Mouse (Mus musculus) heart, embryonic 13.5 days (tissue): ENCODE data around the gene Akap1. TPM values are rescaled to one million over a fixed set of nuclear protein-coding genes. Genes with fewer than 3 reads are reported as not detected.

ENCODE experiments used
- ATAC-seq: fragments of 200-750 bp; cut with Nextera tagmentation; 2 replicates; pipeline ENCODE4 v1.8.0; 2017; ENCODE audit warnings: moderate TSS enrichment; ENCODE audit not compliant: insufficient number of reproducible peaks, low FRiP score, low TSS enrichment; ENCODE audit errors: extremely low read depth
- H3K27ac ChIP-seq: fragments of 300-500 bp; sonication (generic); replicated peaks from 2 replicates; pipeline ENCODE4 v1.5.1; 2015; ENCODE audit warnings: moderate library complexity, mild to moderate bottlenecking, inconsistent platforms
- H3K27me3 ChIP-seq: fragments of 300-500 bp; sonication (generic); replicated peaks from 2 replicates; pipeline ENCODE4 v1.6.1; 2015; ENCODE audit warnings: mild to moderate bottlenecking, inconsistent platforms
- H3K36me3 ChIP-seq: fragments of 300-500 bp; sonication (generic); 2 replicates; pipeline ENCODE4 v1.6.1; 2015; ENCODE audit warnings: mild to moderate bottlenecking, inconsistent platforms
- H3K4me1 ChIP-seq: fragments of 300-500 bp; sonication (generic); 2 replicates; pipeline ENCODE4 v1.6.1; 2015; ENCODE audit warnings: inconsistent platforms
- H3K4me2 ChIP-seq: fragments of 300-500 bp; sonication (generic); 2 replicates; pipeline ENCODE4 v1.6.1; 2015; ENCODE audit warnings: inconsistent platforms, mild to moderate bottlenecking, moderate library complexity
- H3K4me3 ChIP-seq: fragments of 300-500 bp; sonication (generic); 2 replicates; pipeline ENCODE4 v1.5.1; 2015; ENCODE audit warnings: moderate library complexity, mild to moderate bottlenecking, inconsistent platforms
- H3K9ac ChIP-seq: fragments of 300-500 bp; sonication (generic); 2 replicates; pipeline ENCODE4 v1.6.1; 2015; ENCODE audit warnings: inconsistent platforms, mild to moderate bottlenecking, moderate library complexity
- H3K9me3 ChIP-seq: fragments of 300-500 bp; sonication (generic); 2 replicates; pipeline ENCODE4 v1.6.1; 2016; ENCODE audit warnings: inconsistent platforms
- WGBS: fragments of 180-500 bp; shearing (Covaris S2); methylation state at CpG from one replicate; pipeline ENCODE4 v1.1.7; 2015; ENCODE audit warnings: mixed read lengths; 5-methylcytosine and 5-hydroxymethylcytosine counted together
- polyA plus RNA-seq: library from polyadenylated mRNA; unstranded; fragments of >200 nt; fragmentation: Nextera tagmentation; extraction: Ambion mirVana; gene quantifications from 2 replicates; pipeline ENCODE4 v1.2.1, GENCODE M21; 2015

Gene Akap1
- polyA plus RNA-seq, 1 experiment from 2014 or later: 31.4 TPM

DNA sequence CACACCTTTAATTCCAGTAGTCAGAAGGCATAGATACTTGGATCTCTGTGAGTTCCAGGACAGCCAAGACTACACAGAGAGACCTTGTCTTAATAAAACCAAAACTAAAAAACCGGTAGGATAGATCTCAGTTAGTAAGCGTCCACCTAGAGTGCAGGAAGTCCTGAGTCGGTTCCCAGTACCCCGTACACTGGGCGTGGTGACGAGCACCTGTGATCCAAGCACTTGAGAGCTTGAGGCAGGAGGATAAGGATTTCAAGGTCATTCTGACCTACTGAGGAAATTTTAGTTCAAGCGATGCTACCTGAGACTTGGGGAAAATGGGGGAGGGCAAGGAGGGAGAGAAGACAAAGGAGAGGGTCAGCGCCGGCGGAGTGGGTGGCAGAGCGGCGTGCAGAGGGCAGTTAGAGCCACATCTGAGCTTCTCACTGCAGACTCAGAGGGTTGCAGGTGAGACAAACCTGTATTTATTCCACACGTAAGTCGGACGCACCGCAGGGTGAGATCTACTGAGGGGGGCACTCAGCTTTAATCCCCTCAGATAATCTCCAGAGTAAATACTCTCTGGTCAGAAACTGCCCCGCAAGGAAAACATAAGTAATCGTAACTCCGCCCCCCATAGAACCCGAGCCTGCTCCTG lies 8.8 kb upstream of the Akap1 start:
- no peak for ATAC-seq
- 3% methylated on average over 20 of the region's 20 CpGs for WGBS

DNA sequence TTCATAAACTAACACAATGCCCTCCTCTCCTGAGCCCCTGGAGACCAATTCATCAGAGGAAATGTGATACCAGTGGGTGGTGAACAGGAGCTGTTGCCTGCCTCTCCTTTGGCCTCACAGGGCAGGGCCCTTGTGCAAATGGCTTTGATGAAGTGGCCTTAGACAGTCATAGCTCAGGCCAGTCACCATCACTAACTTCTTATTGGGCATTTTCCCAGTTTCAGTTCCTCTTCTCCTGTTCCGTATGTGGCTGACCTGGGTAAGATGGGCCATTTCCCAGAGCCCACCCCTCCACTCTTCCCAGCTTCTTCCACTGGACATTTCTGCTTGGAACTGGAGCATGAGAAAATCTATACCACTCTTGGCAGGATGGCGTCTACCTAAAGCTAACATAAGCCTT lies 5.1 kb upstream of the Akap1 start:
- WGBS: 70% methylated on average over 2 of the region's 2 CpGs
- Histone ChIP-seq H3K4me1 (peaks cover 12% of the 10 kb centered on the region), H3K9ac (no peak overlapping the region), H3K27ac (no peak overlapping the region), H3K4me2 (no peak overlapping the region), H3K36me3 (no peaks in the 10 kb centered on the region), H3K9me3 (no peaks in the 10 kb centered on the region), H3K27me3 (peaks cover 31% of the 10 kb centered on the region), H3K4me3 (no peak overlapping the region)
- no peak for ATAC-seq

More for the DNA sequence above, 8.8 kb upstream of the Akap1 start:
- peaks cover 7% of the 10 kb centered on the region; the same call in 1 of the 2 replicates for H3K4me1 ChIP-seq
- peak overlapping the region; percentile 80 for H3K9ac ChIP-seq
- peak overlapping the region; percentile 82 for H3K4me2 ChIP-seq
- no peaks in the 10 kb centered on the region for H3K9me3 ChIP-seq
- peak overlapping the region; percentile 56 for H3K4me3 ChIP-seq
- no peaks in the 10 kb centered on the region for H3K36me3 ChIP-seq
- no peak overlapping the region for H3K27ac ChIP-seq
- H3K27me3 ChIP-seq: peaks cover 31% of the 10 kb centered on the region

DNA sequence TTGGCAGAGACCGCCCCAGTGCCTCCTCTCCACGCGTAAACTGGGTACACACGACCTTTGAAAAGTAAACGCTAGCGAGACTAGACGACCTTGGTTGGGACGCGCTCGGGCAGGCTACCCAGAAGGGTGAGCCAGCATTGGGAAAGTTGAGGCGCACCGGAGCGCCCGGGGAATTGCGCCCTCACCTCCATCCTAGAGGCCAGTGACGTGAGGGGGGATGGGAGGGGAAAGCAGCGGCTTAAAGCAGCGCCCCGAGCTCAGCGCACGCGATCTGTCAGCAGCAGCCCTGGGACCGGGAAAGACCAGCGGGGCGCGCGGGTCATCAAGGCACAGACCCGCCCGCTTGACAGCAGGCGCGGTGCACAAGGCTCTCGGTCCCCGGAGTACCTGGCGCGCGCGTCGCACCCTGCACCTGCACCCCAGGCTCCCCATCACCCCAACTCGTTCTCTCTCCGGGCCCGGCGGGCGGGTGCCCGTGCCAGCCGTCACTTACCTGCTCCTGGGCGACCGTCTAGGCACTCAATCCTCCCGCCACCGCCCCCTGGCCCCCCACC lies 405 bp downstream of the Akap1 start:
- Histone ChIP-seq H3K9me3 (no peaks in the 10 kb centered on the region), H3K27me3 (0 out of 2 replicates have a peak, but pooled peaks cover 3% of the 10 kb centered on the region), H3K4me1 (peaks cover 43% of the 10 kb centered on the region), H3K36me3 (no peaks in the 10 kb centered on the region), H3K9ac (peak overlapping the region; percentile 94), H3K4me3 (peak overlapping the region; percentile 81), H3K4me2 (peak overlapping the region; percentile 97), H3K27ac (peak overlapping the region; percentile 86)
- WGBS: under 1% methylated on average over 47 of the region's 49 CpGs
- ATAC-seq: peak; percentile 38

DNA sequence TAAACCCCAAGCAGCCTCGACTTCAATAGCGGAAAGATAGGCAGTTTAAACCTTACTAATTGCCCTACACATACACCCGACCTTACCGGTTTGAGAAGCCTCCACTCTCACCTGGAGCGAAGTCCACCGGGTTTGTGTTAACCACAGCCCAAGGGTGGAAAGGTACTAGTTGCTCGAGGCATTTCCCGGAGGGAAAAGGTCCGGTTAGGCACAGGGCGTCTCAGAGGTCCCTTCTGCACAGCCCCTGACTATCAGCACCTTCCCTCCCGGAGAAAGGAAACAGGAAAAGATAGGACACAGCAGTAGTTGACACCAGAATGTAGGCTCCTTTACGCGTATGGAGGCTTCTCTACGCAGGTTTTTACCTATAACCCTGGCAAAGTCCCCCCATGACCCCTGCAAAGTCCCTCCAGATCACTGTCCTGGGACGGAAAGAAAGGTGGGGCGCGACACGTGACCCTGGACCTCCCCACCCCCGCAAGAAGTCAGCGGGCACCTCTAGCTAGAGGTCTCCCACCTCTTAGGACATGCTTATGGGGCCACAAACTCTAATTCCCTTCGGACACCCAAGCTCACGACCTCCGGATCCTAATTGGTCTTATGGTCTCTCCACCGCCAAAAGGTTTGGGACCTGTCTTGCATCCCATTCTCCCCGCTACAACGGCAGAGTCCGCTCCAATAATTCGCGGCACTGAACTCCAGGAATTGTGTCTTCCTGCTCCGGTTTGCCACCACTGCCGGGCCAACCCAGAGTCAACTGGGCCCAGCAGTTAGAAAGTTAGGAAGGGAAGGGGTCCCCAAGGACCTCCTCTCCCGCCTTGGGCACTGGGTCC lies 1.1 kb downstream of the Akap1 start:
- no peaks in the 10 kb centered on the region for H3K9me3 ChIP-seq
- no peaks in the 10 kb centered on the region for H3K36me3 ChIP-seq
- H3K4me3 ChIP-seq: peak overlapping the region; percentile 81
- WGBS: under 1% methylated on average over 32 of the region's 32 CpGs
- H3K4me2 ChIP-seq: peak overlapping the region; percentile 97
- peak overlapping the region; percentile 94 for H3K9ac ChIP-seq
- peaks cover 44% of the 10 kb centered on the region for H3K4me1 ChIP-seq
- H3K27ac ChIP-seq: peak overlapping the region; percentile 86
- no peak for ATAC-seq
- 0 out of 2 replicates have a peak, but pooled peaks cover 3% of the 10 kb centered on the region for H3K27me3 ChIP-seq

DNA sequence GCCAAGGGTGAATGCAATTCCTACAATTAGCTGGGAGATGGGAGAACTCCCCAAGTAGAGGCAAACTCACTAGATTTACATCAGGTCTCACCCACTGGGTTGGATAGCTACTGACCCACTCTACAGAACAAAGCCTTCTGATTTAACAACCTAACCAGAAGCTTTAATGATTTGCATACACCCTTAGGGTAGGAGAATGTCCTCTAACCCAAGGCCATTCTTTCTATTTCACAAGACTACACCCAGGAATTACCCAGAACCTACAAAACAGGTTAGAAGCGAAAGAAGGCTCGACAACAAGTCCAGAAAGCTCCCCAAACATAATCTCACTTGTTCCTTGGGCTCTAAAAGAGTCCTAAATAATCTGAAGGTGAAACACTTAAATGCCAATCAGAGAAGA lies 2.0 kb downstream of the Akap1 start:
- ATAC-seq: no peak
- peaks cover 51% of the 10 kb centered on the region for H3K4me1 ChIP-seq
- H3K27ac ChIP-seq: peak overlapping the region; percentile 86

DNA sequence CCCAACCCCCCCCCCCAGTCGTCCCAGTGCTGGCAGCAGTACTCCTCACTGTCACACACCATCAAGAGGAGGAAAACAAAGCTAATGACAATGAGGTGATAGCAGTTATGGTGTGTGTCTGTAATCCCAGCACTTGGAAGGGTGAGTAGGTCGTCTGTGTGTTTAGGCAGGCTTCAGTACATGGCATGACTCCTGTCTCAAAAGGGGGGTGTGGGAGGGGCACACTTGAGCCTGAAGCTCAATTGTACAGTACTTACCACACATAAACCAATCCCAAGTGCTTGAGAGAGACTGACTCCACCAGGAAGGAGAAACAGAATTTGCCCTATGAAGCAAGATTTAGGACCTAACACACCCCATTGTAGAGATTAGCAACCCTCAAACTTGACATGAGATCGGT lies 3.3 kb downstream of the Akap1 start:
- peaks cover 64% of the 10 kb centered on the region for H3K4me1 ChIP-seq
- no peaks in the 10 kb centered on the region for H3K36me3 ChIP-seq
- H3K9ac ChIP-seq: peak overlapping the region; percentile 56; the same call in 1 of the 2 replicates
- H3K27me3 ChIP-seq: no peaks in the 10 kb centered on the region
- H3K4me3 ChIP-seq: no peak overlapping the region; the same call in 1 of the 2 replicates
- 0 out of 2 replicates have a peak overlapping the region, but pooled peaks have one; percentile 12 for H3K27ac ChIP-seq
- H3K9me3 ChIP-seq: no peaks in the 10 kb centered on the region
- peak overlapping the region; percentile 97 for H3K4me2 ChIP-seq
- WGBS: 38% methylated on average over 3 of the region's 3 CpGs
- no peak for ATAC-seq

More for the DNA sequence above, 2.0 kb downstream of the Akap1 start:
- peak overlapping the region; percentile 81 for H3K4me3 ChIP-seq
- 65% methylated on average over 2 of the region's 2 CpGs for WGBS
- no peaks in the 10 kb centered on the region for H3K9me3 ChIP-seq
- no peaks in the 10 kb centered on the region for H3K36me3 ChIP-seq
- peak overlapping the region; percentile 94 for H3K9ac ChIP-seq
- no peaks in the 10 kb centered on the region for H3K27me3 ChIP-seq
- H3K4me2 ChIP-seq: peak overlapping the region; percentile 97

DNA sequence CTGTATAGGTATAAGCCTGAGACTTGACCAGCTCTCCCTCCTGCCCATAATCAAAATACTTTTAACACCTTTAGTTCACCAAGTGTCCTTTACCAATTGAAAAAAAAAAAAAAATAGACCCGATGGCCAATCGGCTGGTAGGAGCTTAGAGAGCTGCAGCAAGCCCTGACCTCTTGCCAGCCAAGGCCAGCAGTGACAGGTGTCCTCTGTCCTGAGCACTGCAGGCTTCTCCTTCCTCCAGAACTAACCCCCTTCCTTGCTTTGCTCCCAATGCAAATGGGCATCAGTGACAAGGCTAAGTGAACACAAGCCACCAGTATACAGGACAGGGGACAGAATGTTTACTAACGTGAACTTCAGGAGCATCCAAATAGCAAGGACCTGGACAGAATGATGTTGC lies 3.7 kb downstream of the Akap1 start:
- no peak overlapping the region for H3K27ac ChIP-seq
- no peaks in the 10 kb centered on the region for H3K9me3 ChIP-seq
- ATAC-seq: no peak
- H3K4me1 ChIP-seq: peaks cover 68% of the 10 kb centered on the region
- no peaks in the 10 kb centered on the region for H3K36me3 ChIP-seq
- H3K4me2 ChIP-seq: no peak overlapping the region
- no peaks in the 10 kb centered on the region for H3K27me3 ChIP-seq
- H3K4me3 ChIP-seq: no peak overlapping the region
- peak overlapping the region; percentile 56; the same call in 1 of the 2 replicates for H3K9ac ChIP-seq
- 79% methylated on average over 3 of the region's 3 CpGs for WGBS

DNA sequence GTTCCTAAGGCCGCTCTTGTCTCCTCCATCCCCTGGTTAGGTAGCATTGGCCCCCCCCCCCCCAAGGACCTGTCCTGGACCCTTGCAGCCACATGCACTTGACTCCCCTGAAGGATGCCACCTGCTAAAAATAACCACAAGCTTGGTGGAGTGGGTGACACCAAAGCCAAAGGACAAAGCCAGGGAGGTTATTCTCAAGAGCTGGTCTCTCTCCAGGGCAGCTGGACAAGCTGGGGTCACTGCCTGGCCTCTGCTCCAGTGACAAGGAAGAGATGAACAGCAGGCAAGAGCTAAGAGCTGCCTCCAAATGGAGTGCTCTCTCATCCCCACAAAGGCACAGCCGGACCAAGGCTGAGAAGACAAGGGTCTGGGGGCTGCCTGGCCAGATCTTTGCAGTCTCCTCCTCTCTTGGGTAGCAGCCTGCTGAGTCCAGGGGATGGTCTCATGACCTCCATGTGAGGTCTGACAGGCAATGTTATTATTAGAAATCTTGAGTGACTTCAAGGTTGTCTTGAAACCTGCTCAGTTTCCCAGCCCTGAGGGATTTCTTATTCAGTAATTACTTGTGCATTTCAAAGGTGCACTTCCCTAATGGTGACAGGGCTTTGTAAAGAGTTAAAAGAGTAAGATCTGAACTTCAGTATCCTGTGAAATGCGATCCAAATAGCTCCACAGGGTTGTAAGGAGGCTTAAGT lies 6.9 kb downstream of the Akap1 start:
- Histone ChIP-seq H3K4me2 (peak overlapping the region; percentile 52), H3K9ac (peak overlapping the region; percentile 72), H3K36me3 (no peaks in the 10 kb centered on the region), H3K4me3 (no peak overlapping the region), H3K27ac (peak overlapping the region; percentile 96), H3K27me3 (no peaks in the 10 kb centered on the region), H3K4me1 (peaks cover 61% of the 10 kb centered on the region), H3K9me3 (no peaks in the 10 kb centered on the region)
- ATAC-seq: no peak
- WGBS: 42% methylated on average over 3 of the region's 3 CpGs

DNA sequence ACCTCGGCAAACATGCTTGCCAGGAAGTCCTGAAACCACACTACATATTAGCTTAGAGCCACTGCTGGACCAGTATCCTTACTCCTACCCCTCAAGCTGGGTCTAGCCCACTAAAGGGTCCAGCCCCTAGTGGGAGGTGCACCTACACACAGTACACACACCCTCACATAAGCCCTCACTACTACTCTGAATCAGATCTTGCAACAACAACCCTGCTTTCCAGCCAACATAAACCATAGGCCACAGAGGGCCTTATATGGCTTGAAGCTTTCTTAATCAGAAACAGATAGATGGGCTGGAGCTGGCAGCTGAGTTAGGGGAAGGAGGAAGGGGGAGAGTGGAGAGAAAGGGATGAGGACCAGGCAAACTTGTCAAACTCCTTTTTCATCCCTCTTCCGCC lies 8.0 kb downstream of the Akap1 start:
- no peak for ATAC-seq
- peaks cover 3% of the 10 kb centered on the region; the same call in 1 of the 2 replicates for H3K36me3 ChIP-seq
- 42% methylated on average over 2 of the region's 2 CpGs for WGBS
- peak overlapping the region; percentile 96 for H3K27ac ChIP-seq
- peak overlapping the region; percentile 72 for H3K9ac ChIP-seq
- no peak overlapping the region for H3K4me3 ChIP-seq
- H3K9me3 ChIP-seq: no peaks in the 10 kb centered on the region
- no peaks in the 10 kb centered on the region for H3K27me3 ChIP-seq
- H3K4me2 ChIP-seq: peak overlapping the region; percentile 20
- peaks cover 55% of the 10 kb centered on the region for H3K4me1 ChIP-seq

DNA sequence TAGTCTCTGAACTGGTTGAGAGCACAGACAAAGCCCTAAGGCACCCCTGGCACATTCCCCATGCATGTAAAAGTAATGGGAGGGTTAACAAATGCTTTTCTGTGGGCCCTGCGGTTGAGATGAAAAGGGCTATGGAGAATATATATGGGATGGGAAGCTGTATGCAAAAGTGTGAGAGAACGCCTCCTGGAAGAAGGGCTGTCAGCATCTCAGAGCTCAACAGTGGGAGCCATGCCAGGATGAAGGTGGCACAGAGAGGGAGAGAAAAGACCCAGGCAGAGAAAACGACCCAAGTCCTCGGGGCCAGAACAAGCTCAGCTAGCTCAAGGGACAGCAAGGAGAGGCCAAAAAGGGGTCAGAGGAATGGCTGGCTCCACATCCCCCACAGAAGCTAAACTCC lies 8.6 kb downstream of the Akap1 start:
- Histone ChIP-seq H3K27me3 (no peaks in the 10 kb centered on the region), H3K4me1 (peaks cover 55% of the 10 kb centered on the region), H3K9ac (peak overlapping the region; percentile 72), H3K4me3 (no peak overlapping the region), H3K9me3 (no peaks in the 10 kb centered on the region), H3K36me3 (peaks cover 3% of the 10 kb centered on the region; the same call in 1 of the 2 replicates), H3K27ac (peak overlapping the region; percentile 96), H3K4me2 (peak overlapping the region; percentile 10; the same call in 1 of the 2 replicates)
- no peak for ATAC-seq
- 41% methylated on average over 4 of the region's 4 CpGs for WGBS

DNA sequence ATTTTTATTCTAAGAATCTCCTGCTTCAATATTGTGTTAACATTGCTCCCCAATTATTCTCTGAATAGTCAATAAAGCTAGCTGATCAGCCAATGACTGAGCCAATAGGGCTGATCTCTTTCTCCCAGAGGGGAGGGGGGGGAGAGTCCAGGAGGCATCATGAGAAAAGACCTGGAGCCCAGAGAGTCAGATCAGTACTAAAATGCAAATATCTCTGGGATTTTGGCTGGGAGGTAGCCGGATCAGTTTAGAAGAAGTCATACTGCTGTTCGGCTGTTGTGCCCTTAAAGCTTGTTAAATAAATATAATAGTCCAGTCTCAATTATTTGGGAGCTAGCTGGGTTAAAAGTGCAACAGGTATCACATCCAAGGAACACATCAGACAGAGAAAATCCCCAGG lies 10.8 kb downstream of the Akap1 start:
- Histone ChIP-seq H3K4me1 (peaks cover 62% of the 10 kb centered on the region), H3K9me3 (no peaks in the 10 kb centered on the region), H3K27ac (no peak overlapping the region), H3K9ac (no peak overlapping the region), H3K4me3 (no peak overlapping the region), H3K4me2 (no peak overlapping the region), H3K36me3 (peaks cover 3% of the 10 kb centered on the region; the same call in 1 of the 2 replicates), H3K27me3 (no peaks in the 10 kb centered on the region)
- no peak for ATAC-seq
- WGBS: 81% methylated on average over 2 of the region's 2 CpGs
